Mouse (Mus musculus) adipocyte (in vitro differentiated cells): Measurements from ENCODE around the gene Prmt2.

ENCODE experiments used
- DNase-seq: peaks from one replicate; pipeline ENCODE4 v3.0.0-alpha.2; 2016; ENCODE audit warnings: low spot score

Gene Prmt2

GRCm38 (mm10) chr10:76237341-76238225, at the start of gene Prmt2:
TSS of gene Prmt2 (minus strand) at chr10:76237865.
- peak; percentile 94 for DNase-seq

- DNase-seq: no peak
Measured at GRCm38 (mm10) chr10:76278541-76279097, 41.0 kb upstream of the Prmt2 start.

- no peak for DNase-seq
Measured at GRCm38 (mm10) chr10:76275256-76275655, 37.6 kb upstream of the Prmt2 start.

- DNase-seq: peak; percentile 25
Measured at GRCm38 (mm10) chr10:76271238-76271637, 33.6 kb upstream of the Prmt2 start.

DNA sequence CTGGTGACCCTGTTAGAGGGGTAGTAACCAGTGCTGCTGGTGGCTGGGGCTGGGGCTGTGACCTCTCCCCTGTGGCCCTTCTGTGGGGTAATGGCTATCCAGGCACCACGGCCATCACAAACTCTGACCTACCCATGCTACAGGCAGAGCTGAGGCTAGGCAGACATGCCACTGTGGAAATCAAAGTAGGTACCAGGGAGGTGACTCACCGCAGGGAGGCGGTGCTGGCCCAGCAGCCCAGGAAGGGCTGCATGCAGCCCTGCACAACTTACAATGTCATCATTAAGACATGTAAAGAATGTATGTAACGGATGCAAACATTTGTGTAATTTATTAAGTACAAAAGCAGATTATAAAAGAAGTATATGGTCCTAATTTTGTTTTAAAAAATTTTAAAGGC, 24.8 kb upstream of the Prmt2 start:
- no peak for DNase-seq

- DNase-seq: no peak
Measured at GRCm38 (mm10) chr10:76261447-76261846, 23.8 kb upstream of the Prmt2 start.

GRCm38 (mm10) chr10:76260358-76261059, 22.8 kb upstream of the Prmt2 start:
- no peak for DNase-seq

DNA sequence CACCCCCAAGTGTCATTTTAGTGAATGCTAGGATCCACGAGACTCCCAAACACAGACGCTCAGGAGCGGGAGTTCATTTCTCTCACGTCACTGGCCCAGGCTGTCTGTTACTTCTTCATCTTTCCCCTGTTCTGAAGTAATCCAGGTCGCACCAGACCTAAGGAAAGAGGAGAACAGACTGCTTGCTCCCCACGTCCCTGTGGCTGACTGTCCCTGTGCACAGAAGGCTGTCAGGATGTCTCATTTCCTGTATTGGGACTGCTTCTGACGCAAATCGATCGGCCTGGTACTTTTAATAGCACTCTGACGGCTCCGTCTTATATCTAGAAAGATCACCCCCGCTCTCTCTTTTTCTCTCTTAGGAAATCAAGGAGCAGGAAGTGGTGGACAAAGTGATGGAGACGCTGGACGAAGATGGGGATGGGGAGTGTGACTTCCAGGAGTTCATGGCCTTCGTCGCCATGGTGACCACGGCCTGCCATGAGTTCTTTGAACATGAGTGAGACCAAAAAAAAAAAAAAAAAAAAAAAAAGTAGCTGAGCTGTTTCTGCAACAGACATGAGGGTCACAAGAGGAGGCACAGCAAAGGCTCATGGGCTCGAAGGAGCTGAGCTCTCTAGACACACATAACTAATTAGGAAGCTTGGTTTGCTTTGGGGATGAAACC, 22.0 kb upstream of the Prmt2 start:
- DNase-seq: no peak

DNA sequence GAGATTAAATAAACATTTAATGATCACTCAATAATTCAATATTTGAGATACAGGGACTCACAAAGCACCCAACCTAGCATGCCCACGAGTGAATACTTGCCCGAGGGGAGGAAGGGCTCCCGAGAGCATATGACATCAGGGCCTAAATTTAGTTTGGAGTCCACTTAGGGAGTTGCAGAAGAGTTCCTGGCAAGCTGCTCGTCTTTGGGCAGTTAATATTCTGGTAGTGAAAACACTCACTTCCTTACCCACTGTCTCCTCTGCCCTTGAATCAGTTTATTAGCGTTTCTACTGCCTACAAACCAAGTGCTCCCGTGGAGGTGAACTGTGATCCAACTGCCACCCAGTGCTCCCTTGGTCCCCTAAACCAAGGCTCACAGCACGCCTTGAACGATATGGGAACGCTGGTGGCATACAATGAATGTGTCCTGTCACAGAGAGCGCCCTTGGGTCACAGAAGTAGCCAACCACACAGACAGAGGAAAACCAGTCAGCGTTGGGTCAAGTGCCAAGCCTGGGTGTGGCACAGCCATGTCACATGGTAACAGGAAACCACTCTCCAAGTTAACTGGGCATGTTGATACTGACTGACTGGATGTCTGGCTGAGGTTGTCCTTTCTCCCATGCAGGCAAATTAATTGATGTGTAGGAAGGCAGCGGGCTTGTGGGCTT, 20.2 kb upstream of the Prmt2 start:
- peak; percentile 72 for DNase-seq

GRCm38 (mm10) chr10:76257231-76257630, 19.6 kb upstream of the Prmt2 start:
- DNase-seq: no peak

GRCm38 (mm10) chr10:76255617-76256016, 18.0 kb upstream of the Prmt2 start:
- no peak for DNase-seq

DNA sequence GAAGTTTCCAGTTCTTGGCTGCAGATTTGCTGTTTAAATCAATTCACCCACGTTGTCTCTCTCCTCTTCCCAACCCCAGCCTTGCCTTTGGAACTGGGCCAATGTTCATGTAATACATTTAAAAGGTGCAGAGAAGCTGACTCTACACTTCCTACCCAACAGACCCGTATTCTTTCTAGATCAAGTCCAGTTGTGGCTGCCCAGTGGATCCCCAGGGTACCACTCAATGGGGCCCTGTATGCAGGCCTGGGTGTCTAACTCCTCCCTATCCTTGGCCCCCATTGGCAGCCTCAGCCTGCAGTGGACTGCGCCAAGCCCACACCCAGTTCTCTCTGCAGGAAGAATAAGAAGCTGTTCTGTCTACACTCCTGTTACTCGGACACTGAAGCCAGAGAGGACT, 15.9 kb upstream of the Prmt2 start, which contains the start of gene S100b:
S100b (plus strand) TSS at position 318 of the 400 bp plus-strand sequence.
- peak; percentile 70 for DNase-seq

DNA sequence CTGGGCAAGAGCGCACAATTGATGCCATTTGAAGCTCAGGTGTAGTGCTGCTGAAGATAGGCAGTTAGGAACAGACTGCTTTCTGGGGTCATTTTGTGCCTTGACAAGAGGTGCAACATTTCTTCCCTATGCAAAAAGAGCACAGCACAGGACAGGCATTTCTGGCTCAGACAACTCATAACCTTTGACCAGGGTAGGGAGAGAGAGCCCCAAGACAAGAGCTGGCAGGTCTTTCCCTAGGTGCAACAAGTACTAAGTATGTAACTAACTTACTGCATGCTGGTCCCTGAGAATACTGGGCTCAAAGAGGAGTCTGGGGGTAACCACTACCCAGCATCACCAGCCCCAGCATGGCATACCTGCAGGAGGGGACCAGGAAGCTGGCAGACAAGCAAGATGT, 15.4 kb upstream of the Prmt2 start:
- DNase-seq: peak; percentile 24

- DNase-seq: no peak
Measured at GRCm38 (mm10) chr10:76250870-76251269, 13.2 kb upstream of the Prmt2 start.

- DNase-seq: no peak
Measured at GRCm38 (mm10) chr10:76248647-76248968, 10.9 kb upstream of the Prmt2 start.

- DNase-seq: no peak
Measured at GRCm38 (mm10) chr10:76247960-76248646, 10.4 kb upstream of the Prmt2 start.

DNA sequence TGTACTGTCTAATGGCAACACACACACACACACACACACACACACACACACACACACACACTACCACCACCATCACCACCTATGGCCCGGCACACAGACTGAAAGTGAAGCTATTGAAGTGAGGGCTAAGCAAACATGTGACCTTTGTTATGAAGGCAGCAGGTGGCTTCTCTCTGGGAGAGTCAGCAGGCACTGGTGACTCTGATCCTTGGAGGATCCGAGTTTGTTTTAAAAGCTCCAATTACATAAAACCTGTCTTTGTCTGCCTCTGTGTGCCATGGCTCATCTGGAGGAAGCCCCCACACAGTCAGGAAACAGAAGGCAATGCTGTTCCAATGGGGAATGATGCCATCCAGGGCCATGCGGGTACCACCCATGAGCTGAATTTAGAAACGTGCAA, 8.9 kb upstream of the Prmt2 start:
- no peak for DNase-seq

DNA sequence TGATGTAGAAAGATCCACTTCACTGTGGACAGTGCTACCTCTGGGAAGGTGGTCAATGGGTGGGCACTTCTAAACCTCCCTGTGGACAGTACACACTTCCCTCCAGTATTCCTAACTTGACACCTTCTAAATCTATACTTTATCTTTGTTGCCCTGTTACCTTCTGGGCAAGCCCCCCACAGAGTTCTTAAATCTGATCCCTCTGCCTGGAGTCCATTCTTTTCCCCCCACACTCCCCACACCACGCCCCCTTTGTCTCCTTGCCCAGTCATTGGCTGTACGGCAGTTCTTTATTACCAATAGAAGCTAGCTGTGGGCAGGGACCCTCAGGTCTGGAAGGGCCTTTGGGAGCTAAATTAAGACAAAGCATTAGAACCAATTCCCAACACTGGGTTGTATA, 7.4 kb upstream of the Prmt2 start:
- no peak for DNase-seq

GRCm38 (mm10) chr10:76239401-76239800, 1.7 kb upstream of the Prmt2 start:
- DNase-seq: no peak

- no peak for DNase-seq
Measured at GRCm38 (mm10) chr10:76229627-76230026, 8.0 kb downstream of the Prmt2 start.

DNA sequence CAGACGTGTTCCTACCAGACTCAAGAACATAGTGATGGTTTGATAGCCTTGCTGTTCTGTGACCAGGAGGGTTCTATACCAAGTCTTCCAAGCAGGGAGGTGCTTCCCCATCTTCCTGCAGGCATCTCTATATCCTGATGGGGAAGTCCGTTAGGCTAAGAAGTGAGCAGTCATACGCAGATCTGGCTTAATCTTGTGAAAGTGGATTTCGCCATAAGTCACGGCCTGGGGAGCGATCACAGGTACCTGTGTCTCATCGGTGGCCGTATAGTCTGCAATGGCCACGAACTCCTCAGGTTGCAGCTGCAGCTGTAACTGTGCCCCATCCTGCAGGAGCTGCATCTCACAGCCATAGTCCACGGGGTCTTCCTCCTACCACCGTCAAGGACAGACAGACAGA, 11.7 kb downstream of the Prmt2 start:
- DNase-seq: no peak
